Mouse (Mus musculus): ENCODE data around the gene Dda1.

DNA sequence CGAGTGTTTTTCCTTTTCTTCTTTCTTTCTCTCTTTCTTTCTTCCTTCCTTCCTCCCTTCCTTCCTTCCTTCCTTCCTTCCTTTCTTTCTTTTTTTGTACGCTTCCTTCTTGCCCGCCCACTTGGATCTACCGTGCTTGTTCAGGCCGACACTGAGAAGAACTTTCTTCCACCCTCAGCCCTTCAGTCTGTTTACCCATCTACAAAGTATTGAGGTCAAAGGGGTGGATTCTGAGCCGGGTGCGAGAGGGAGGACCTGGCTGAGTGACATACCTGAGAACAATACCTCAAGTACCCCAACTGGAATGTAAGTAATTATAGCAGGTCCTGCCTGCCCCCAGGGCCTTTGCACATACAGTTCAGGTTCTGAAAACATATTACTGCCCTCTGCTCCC lies 17.1 kb downstream of the Dda1 start:
- TF ChIP-seq CTCF (IDR thresholded peaks at IDR 0.05; ENCODE audit: low read depth) (no peak), EP300 (IDR thresholded peaks at IDR 0.05; ENCODE audit: low read depth) (no peak)

Measured in liver, embryonic 14.5 days (tissue).